Comparison of ENCODE assay signal across 8 mouse cellular contexts in the genomic region with DNA sequence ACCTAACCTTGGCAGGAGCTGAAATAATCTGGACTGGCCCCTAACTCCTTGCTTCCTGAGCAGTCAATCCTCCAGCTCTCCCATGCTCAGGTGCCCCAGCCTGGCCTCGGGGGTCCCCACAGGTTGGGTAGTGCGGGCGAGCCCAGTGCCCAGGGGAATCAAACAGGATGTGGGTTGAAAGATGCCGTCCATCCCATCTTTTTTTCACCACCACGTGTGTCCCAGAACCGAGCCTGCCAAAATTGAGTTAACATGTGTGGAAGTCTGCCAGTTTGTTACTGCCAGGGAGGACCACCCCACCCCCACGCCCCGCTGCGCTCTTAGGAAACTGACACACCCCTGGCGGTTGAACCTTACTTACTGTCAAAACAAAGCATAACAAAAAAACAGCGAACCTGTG. TPM values are rescaled to one million over a fixed set of nuclear protein-coding genes. Genes with fewer than 3 reads are reported as not detected.
DNase-seq lines count a peak whose midpoint lies in the region; ATAC-seq and TF ChIP-seq lines count a peak whose summit lies in the region.

No protein-coding gene starts in this region.

- H3K27me3 ChIP-seq in embryonic facial prominence, embryonic 11.5 days (ENCODE audit: control insufficient read depth, insufficient read depth, low read length) = peaks cover 26% of the 10 kb centered on the region
- peaks cover 47% of the 10 kb centered on the region for H3K27me3 ChIP-seq in hindbrain, embryonic 13.5 days
- no peaks in the 10 kb centered on the region for H3K27me3 ChIP-seq in liver, adult 2 months (ENCODE audit: control insufficient read depth, insufficient read depth, low read length)

- no peaks in the 10 kb centered on the region for H3K36me3 ChIP-seq in embryonic facial prominence, embryonic 11.5 days (replicated peaks; ENCODE audit: control insufficient read depth, insufficient read depth, low read depth, low read length)
- H3K36me3 ChIP-seq in hindbrain, embryonic 13.5 days = no peaks in the 10 kb centered on the region
- H3K36me3 ChIP-seq in liver, adult 2 months (ENCODE audit: control insufficient read depth, insufficient read depth, low read length) = no peaks in the 10 kb centered on the region

- peak; percentile 8 for TF ChIP-seq CTCF in left cerebral cortex, adult 2 months (IDR thresholded peaks at IDR 0.05)
- no peak for TF ChIP-seq CTCF in liver, adult 2 months (IDR thresholded peaks at IDR 0.05; ENCODE audit: low read depth, low read length)

- 0 out of 2 replicates have a peak, but pooled peaks cover 4% of the 10 kb centered on the region for H3K4me1 ChIP-seq in embryonic facial prominence, embryonic 11.5 days (ENCODE audit: control insufficient read depth, insufficient read depth, low read length)
- peaks cover 19% of the 10 kb centered on the region for H3K4me1 ChIP-seq in hindbrain, embryonic 13.5 days (replicated peaks)
- peaks cover 8% of the 10 kb centered on the region for H3K4me1 ChIP-seq in liver, adult 2 months (ENCODE audit: control insufficient read depth, insufficient read depth, low read length)

- intact Hi-C loops in left cerebral cortex, adult 2 months (cut with DNase I) = no loop called here
- intact Hi-C loops in left cerebral cortex, postnatal 25 days (cut with DNase I) = loop anchor here (2.0 kb wide), 1 partner anchor 17 kb away; no protein-coding TSS in a partner anchor

- H3K9ac ChIP-seq in embryonic facial prominence, embryonic 11.5 days (replicated peaks; ENCODE audit: low read length) = no peak overlapping the region
- H3K9ac ChIP-seq in hindbrain, embryonic 13.5 days = peak overlapping the region; percentile 74
- H3K9ac ChIP-seq in liver, adult 2 months (ENCODE audit: low read depth, low read length) = peak overlapping the region; percentile 89

- 4% methylated on average over 11 of the region's 11 CpGs for WGBS in embryonic facial prominence, embryonic 11.5 days
- WGBS in hindbrain, embryonic 13.5 days = 4% methylated on average over 11 of the region's 11 CpGs
- 2% methylated on average over 11 of the region's 11 CpGs for WGBS in liver, adult 2 months

- no peak for ATAC-seq in embryonic facial prominence, embryonic 11.5 days (replicated peaks; ENCODE audit: insufficient number of reproducible peaks, low FRiP score, low TSS enrichment, low read depth)
- ATAC-seq in hindbrain, embryonic 13.5 days (ENCODE audit: low FRiP score) = 0 out of 2 replicates have a peak, but pooled peaks have one; percentile 55

- H3K9me3 ChIP-seq in embryonic facial prominence, embryonic 11.5 days (replicated peaks; ENCODE audit: control insufficient read depth, low read length) = no peaks in the 10 kb centered on the region
- H3K9me3 ChIP-seq in hindbrain, embryonic 13.5 days = no peaks in the 10 kb centered on the region

- no peak for DNase-seq in left cerebral cortex, adult 2 months (ENCODE audit: extremely low spot score in 1 of 2, low spot score in 2 of 2)
- DNase-seq in left cerebral cortex, postnatal 25 days (ENCODE audit: low spot score in 2 of 2) = no peak
- no peak for DNase-seq in embryonic facial prominence, embryonic 11.5 days (ENCODE audit: low spot score)
- DNase-seq in liver, adult 2 months (ENCODE audit: extremely low read depth, low read depth, low spot score) = peak; percentile 61
- DNase-seq in naive thymus-derived CD4-positive, alpha-beta T cell, adult 2 months (ENCODE audit: low read depth) = peak; percentile 81
- no peak for DNase-seq in frontal cortex, postnatal 10 days (ENCODE audit: low spot score in 2 of 2)
- DNase-seq in ovary, postnatal 14 days (ENCODE audit: low spot score) = no peak

- peak overlapping the region; percentile 70 for H3K4me3 ChIP-seq in left cerebral cortex, adult 2 months
- H3K4me3 ChIP-seq in embryonic facial prominence, embryonic 11.5 days (ENCODE audit: low read depth, low read length) = peak overlapping the region; percentile 53
- peak overlapping the region; percentile 55 for H3K4me3 ChIP-seq in hindbrain, embryonic 13.5 days
- peak overlapping the region; percentile 87 for H3K4me3 ChIP-seq in liver, adult 2 months (ENCODE audit: insufficient read depth, low read depth, low read length)

- peak overlapping the region; percentile 73 for H3K27ac ChIP-seq in left cerebral cortex, adult 2 months
- H3K27ac ChIP-seq in embryonic facial prominence, embryonic 11.5 days (replicated peaks; ENCODE audit: low read depth, low read length) = no peak overlapping the region
- H3K27ac ChIP-seq in hindbrain, embryonic 13.5 days = no peak overlapping the region
- H3K27ac ChIP-seq in liver, adult 2 months (replicated peaks; ENCODE audit: insufficient read depth, low read depth, low read length) = no peak overlapping the region; the same call in 1 of the 2 replicates

- TF ChIP-seq POLR2A in liver, adult 2 months (IDR thresholded peaks at IDR 0.05; ENCODE audit: extremely low read depth, insufficient read depth, low read length) = no peak

- peaks cover 18% of the 10 kb centered on the region for H3K79me2 ChIP-seq in liver, adult 2 months (ENCODE audit: control insufficient read depth, insufficient read depth, low read length)

- H3K4me2 ChIP-seq in embryonic facial prominence, embryonic 11.5 days (ENCODE audit: low read depth, low read length) = peak overlapping the region; percentile 74
- H3K4me2 ChIP-seq in hindbrain, embryonic 13.5 days = peak overlapping the region; percentile 67

RNA-seq across cellular contexts. Expression of a gene that starts 0.8 kb away (rescaled TPM):
- total RNA-seq in left cerebral cortex, adult 2 months (2021) = 10 to 100 TPM; 14.8 to 19.7 TPM
- 10 to 100 TPM; 12.1 to 17.0 TPM for total RNA-seq in left cerebral cortex, postnatal 25 days (2021)
- 1.9 and 2.0 TPM in 2 replicates for polyA plus RNA-seq in embryonic facial prominence, embryonic 11.5 days (2014; fragmentation: Nextera tagmentation; extraction: Ambion mirVana)
- 8.9 and 9.8 TPM in 2 replicates for polyA plus RNA-seq in hindbrain, embryonic 13.5 days (2015; fragmentation: Nextera tagmentation; extraction: Ambion mirVana)
- total RNA-seq in liver, adult 2 months (2014; rRNA removed) = 3.6 and 6.5 TPM in 2 replicates
- 13.2 and 20.7 TPM in 2 replicates for polyA plus RNA-seq in liver, adult 2 months (2012; rRNA removed)

RNA-seq across cellular contexts. Expression of a gene that starts 29.7 kb away (rescaled TPM):
- 10 to 100 TPM; 56.1 to 57.4 TPM for total RNA-seq in left cerebral cortex, adult 2 months (2021)
- total RNA-seq in left cerebral cortex, postnatal 25 days (2021) = 10 to 100 TPM; 65.3 to 78.4 TPM
- 0.38 and 0.41 TPM in 2 replicates for polyA plus RNA-seq in embryonic facial prominence, embryonic 11.5 days (2014; fragmentation: Nextera tagmentation; extraction: Ambion mirVana)
- polyA plus RNA-seq in hindbrain, embryonic 13.5 days (2015; fragmentation: Nextera tagmentation; extraction: Ambion mirVana) = 3.5 and 3.9 TPM in 2 replicates
- under 0.01 TPM in 1 of 2 replicates, not detected in the other for total RNA-seq in liver, adult 2 months (2014; rRNA removed)
- polyA plus RNA-seq in liver, adult 2 months (2012; rRNA removed) = not detected in 2 replicates

Comparison
In these comparisons a context has a peak if more than half of its experiments do, and no peak if none do; other contexts are left out.
1. DNase-seq: peak in liver, adult 2 months (single experiment) and naive thymus-derived CD4-positive, alpha-beta T cell, adult 2 months (single experiment); none in left cerebral cortex, adult 2 months (0 of 2), left cerebral cortex, postnatal 25 days (0 of 2), embryonic facial prominence, embryonic 11.5 days (single experiment), frontal cortex, postnatal 10 days (0 of 2) and ovary, postnatal 14 days (single experiment).
2. RNA of a gene that starts 29.7 kb away (total RNA-seq): 65.3 to 78.4 TPM in left cerebral cortex, postnatal 25 days and 56.1 to 57.4 TPM in left cerebral cortex, adult 2 months; under 0.01 TPM in liver, adult 2 months; every median in the first group is over 10 times any median in the second.
3. Peak in every context shown above with its lines, with median percentiles within 50 percentile points of each other: H3K4me3 ChIP-seq.